Mouse (Mus musculus) forebrain, embryonic 16.5 days (tissue): Measurements from ENCODE around the gene 4930435E12Rik. TPM values are rescaled to one million over a fixed set of nuclear protein-coding genes. Genes with fewer than 3 reads are reported as not detected.
"Not testable (repeated sequence)": the region's sequence is repeated elsewhere in the genome, so short reads cannot be mapped to it uniquely, and the experiment has no call there.

Experiments used
- ATAC-seq: fragments of 200-750 bp; cut with Nextera tagmentation; 2 replicates; pipeline ENCODE4 v1.8.0; 2017; ENCODE audit warnings: mild to moderate bottlenecking, moderate library complexity
- H3K27ac ChIP-seq: fragments of 300-500 bp; sonication (generic); 2 replicates; pipeline ENCODE4 v1.5.1; 2014; ENCODE audit warnings: low read length, control low read depth
- H3K27me3 ChIP-seq: fragments of 300-500 bp; sonication (generic); replicated peaks from 2 replicates; pipeline ENCODE4 v1.6.1; 2014; ENCODE audit warnings: low read length; ENCODE audit not compliant: control insufficient read depth, insufficient read depth
- H3K36me3 ChIP-seq: fragments of 300-500 bp; sonication (generic); 2 replicates; pipeline ENCODE4 v1.6.1; 2014; ENCODE audit not compliant: control insufficient read depth, insufficient read depth
- H3K4me1 ChIP-seq: fragments of 300-500 bp; sonication (generic); replicated peaks from 2 replicates; pipeline ENCODE4 v1.6.1; 2014; ENCODE audit warnings: low read length; ENCODE audit not compliant: control insufficient read depth, insufficient read depth
- H3K4me2 ChIP-seq: fragments of 300-500 bp; sonication (generic); 2 replicates; pipeline ENCODE4 v1.6.1; 2014; ENCODE audit warnings: mild to moderate bottlenecking, low read length, control low read depth
- H3K4me3 ChIP-seq: fragments of 300-500 bp; sonication (generic); replicated peaks from 2 replicates; pipeline ENCODE4 v1.5.1; 2014; ENCODE audit warnings: mild to moderate bottlenecking, low read length, control low read depth
- H3K9ac ChIP-seq: fragments of 300-500 bp; sonication (generic); replicated peaks from 2 replicates; pipeline ENCODE4 v1.6.1; 2014; ENCODE audit warnings: low read depth, low read length, control low read depth
- H3K9me3 ChIP-seq: fragments of 300-500 bp; sonication (generic); 2 replicates; pipeline ENCODE4 v1.6.1; 2016; ENCODE audit warnings: low read length; ENCODE audit not compliant: control insufficient read depth
- WGBS: fragments of 180-500 bp; shearing (Covaris S2); extraction: QIAGEN DNeasy Blood & Tissue Kit; methylation state at CpG from one replicate; pipeline ENCODE4 v1.1.7; 2014; 5-methylcytosine and 5-hydroxymethylcytosine counted together
- polyA plus RNA-seq: library from polyadenylated mRNA; unstranded; fragments of >200 nt; fragmentation: Nextera tagmentation; extraction: Ambion mirVana; gene quantifications from 2 replicates; pipeline ENCODE4 v1.2.1, GENCODE M21; 2015

Gene 4930435E12Rik
- polyA plus RNA-seq: not detected in 2 replicates

DNA sequence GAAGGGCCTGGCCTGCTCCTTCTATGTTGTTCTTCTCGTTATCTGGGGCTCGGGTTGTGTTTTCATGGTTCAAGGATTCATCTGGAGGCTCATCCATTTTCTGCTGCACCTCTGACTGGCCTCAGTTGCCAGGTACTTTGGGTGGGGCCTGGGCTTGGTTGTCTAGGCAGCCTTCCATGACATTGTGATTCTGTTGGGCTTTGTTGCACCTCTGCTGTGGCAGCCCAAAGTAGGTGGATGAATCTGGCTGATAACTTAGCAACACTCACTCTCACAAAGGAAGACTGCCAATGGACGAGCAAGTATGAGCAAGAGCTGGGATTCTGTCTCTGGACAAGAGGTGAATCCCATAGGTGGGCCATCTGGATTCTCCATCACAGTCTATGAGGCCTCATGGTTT lies at the start of gene 4930435E12Rik:
TSS of gene 4930435E12Rik (minus strand) at position 101 of the 400 bp plus-strand sequence.
- no peak within 1 kb of the TSS for H3K9ac ChIP-seq
- no peak within 1 kb of the TSS for H3K4me2 ChIP-seq
- ATAC-seq: no peak
- no peak within 1 kb of the TSS for H3K4me3 ChIP-seq
- no peak within 1 kb of the TSS for H3K27ac ChIP-seq
- H3K36me3 ChIP-seq: no peaks in the 10 kb centered on the region
- H3K27me3 ChIP-seq: no peaks in the 10 kb centered on the region
- H3K9me3 ChIP-seq: no peaks in the 10 kb centered on the region
- H3K4me1 ChIP-seq: no peaks in the 10 kb centered on the region
- WGBS: 87% methylated on average over 3 of the region's 3 CpGs

DNA sequence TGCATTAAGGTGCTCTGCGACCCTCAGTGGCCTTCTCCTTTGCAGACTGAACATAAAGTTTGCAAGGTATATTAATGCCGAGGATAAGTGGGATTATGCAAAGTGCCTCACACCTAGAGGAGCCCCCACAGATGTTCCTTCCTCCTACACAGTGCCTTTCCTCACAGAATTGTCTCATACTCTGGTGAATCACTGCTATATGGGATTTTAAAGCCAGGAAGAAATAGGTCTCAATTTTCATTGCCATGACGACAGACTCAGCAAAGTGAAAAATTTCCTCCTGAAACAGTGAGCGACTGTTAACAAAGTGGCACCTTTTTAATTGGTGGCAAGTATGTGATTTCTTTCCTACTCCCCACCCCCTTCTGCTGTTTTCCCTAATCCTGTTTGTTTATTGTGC lies 45.9 kb upstream of the 4930435E12Rik start:
- Histone ChIP-seq H3K4me1 (no peaks in the 10 kb centered on the region), H3K27me3 (no peaks in the 10 kb centered on the region), H3K36me3 (no peaks in the 10 kb centered on the region), H3K27ac (no peak overlapping the region), H3K4me2 (no peak overlapping the region), H3K9me3 (no peaks in the 10 kb centered on the region), H3K9ac (no peak overlapping the region), H3K4me3 (no peak overlapping the region)
- ATAC-seq: peak; percentile 74
- WGBS: 24% methylated on average over 4 of the region's 4 CpGs

DNA sequence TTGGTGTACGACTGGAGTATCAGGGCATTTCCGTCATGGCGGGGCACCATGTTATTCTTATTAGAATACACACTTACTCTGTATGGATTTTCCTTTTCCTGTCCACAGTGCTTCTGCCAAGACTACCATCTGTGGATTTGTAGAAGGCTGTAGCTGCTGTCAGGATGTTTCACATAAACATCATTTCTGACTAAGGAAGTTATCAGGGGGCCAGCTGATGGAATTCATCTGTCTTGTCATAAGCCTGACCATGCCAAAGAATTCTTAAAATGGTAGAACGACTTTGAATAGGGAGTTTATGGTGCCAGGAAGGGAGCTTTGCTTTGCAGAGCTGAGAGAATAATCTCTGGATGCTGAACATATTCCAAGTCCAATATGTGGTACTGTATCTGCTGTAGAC lies 44.7 kb upstream of the 4930435E12Rik start:
- H3K27me3 ChIP-seq: no peaks in the 10 kb centered on the region
- no peaks in the 10 kb centered on the region for H3K36me3 ChIP-seq
- no peak overlapping the region for H3K4me2 ChIP-seq
- no peaks in the 10 kb centered on the region for H3K4me1 ChIP-seq
- no peak overlapping the region for H3K9ac ChIP-seq
- 76% methylated on average over 4 of the region's 4 CpGs for WGBS
- no peak overlapping the region for H3K27ac ChIP-seq
- H3K4me3 ChIP-seq: no peak overlapping the region
- no peaks in the 10 kb centered on the region for H3K9me3 ChIP-seq
- no peak for ATAC-seq

DNA sequence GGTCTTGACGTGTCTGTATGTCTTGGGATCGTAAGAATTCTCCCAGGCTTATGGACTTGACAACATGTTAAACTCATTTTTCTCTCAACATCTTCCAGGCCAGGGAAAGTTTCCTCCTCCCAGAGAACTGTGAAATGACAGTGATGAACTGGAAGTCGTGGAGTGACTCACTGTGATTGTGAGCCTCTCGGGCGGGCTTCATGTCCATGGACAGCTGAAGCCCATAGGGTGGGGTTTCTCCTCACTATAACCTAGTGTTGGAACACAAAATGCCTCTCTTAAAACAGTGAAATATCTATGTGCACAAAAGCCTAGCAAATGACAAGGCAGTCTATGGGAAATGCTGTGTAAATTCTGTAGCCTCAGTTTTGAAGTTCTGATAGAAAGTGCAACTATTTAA lies 35.8 kb upstream of the 4930435E12Rik start:
- no peak overlapping the region for H3K27ac ChIP-seq
- no peaks in the 10 kb centered on the region for H3K36me3 ChIP-seq
- H3K4me3 ChIP-seq: no peak overlapping the region
- no peak for ATAC-seq
- 92% methylated on average over 5 of the region's 5 CpGs for WGBS
- no peaks in the 10 kb centered on the region for H3K9me3 ChIP-seq
- no peak overlapping the region for H3K4me2 ChIP-seq
- no peaks in the 10 kb centered on the region for H3K4me1 ChIP-seq
- no peak overlapping the region for H3K9ac ChIP-seq
- no peaks in the 10 kb centered on the region for H3K27me3 ChIP-seq

DNA sequence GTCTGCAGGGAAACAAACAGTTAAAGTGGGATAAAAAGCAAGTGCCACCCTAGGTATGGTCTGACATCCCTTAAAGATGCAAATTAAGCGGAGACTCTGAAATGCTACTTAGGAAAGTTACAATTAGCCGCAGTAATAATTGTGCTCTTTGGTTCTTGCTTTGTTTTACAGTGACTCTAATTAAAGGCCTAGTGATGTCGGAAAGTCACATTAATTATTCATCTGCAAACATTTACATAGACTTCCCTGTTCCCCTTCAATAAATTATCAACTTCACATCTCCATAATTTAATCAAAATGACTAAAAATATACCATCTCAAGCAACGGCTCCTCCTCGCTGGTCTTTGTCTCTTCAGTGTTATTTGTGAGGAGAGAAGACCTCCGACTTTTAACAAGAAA lies 32.0 kb upstream of the 4930435E12Rik start:
- Histone ChIP-seq H3K9ac (no peak overlapping the region), H3K4me2 (no peak overlapping the region), H3K9me3 (no peaks in the 10 kb centered on the region), H3K27ac (no peak overlapping the region), H3K27me3 (no peaks in the 10 kb centered on the region), H3K36me3 (no peaks in the 10 kb centered on the region), H3K4me3 (no peak overlapping the region), H3K4me1 (peaks cover 4% of the 10 kb centered on the region)
- 29% methylated on average over 6 of the region's 6 CpGs for WGBS
- ATAC-seq: peak; percentile 71

DNA sequence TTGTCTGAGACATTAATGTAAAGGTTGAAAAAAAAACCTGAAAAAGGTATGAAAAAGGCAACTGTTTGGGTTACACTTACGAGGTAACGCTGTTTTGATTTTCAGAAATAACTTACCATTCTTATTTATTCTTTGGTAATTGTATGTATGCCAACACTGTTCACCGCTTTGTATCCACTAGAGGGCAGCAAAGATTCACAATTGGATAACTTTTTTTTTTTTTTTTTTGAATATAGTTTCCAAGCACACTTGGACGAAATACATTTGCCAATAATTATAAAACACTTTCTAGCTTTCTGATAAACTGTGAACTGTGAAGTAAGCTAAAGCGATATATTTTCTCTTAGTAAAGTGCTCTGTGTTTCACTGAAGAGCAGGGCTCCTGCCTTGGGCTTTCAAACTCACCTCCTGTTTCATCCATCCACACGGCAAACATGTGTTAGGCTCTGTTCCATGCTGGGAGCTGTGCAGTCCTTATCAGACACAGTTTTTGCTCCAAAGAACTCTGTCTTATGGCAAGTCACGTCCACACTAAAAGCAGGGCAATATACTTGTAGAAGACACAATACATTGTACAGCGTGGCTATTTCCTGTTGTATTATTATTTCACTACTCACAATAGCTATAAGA lies 29.7 kb upstream of the 4930435E12Rik start:
- H3K36me3 ChIP-seq: no peaks in the 10 kb centered on the region
- WGBS: 28% methylated on average over 8 of the region's 8 CpGs
- H3K27ac ChIP-seq: no peak overlapping the region
- peaks cover 4% of the 10 kb centered on the region for H3K4me1 ChIP-seq
- no peak for ATAC-seq
- no peaks in the 10 kb centered on the region for H3K27me3 ChIP-seq
- no peak overlapping the region for H3K9ac ChIP-seq
- no peak overlapping the region; the same call in 1 of the 2 replicates for H3K4me2 ChIP-seq
- no peak overlapping the region for H3K4me3 ChIP-seq
- no peaks in the 10 kb centered on the region for H3K9me3 ChIP-seq

DNA sequence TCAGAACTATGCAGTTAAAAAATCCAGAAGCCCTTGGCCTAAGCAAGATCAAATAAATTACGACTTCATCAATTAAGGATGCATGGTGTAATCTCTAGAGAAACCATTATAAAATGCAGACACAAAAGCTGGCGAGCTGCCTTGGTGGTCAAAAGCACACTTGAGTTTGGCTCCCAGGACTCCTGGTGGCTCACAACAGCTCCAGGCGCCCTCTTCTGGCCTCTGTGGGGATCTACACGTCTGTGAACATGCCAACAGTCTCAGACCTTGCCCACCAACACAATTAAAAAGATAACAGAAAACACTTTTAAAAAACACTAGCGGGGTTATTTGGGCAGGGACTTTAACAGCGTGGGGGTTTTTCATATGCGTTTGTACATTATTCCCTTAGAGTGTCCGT lies 16.0 kb downstream of the 4930435E12Rik start:
- H3K9ac ChIP-seq: no peak overlapping the region
- no peak overlapping the region for H3K4me3 ChIP-seq
- H3K4me1 ChIP-seq: peaks cover 8% of the 10 kb centered on the region
- no peaks in the 10 kb centered on the region for H3K36me3 ChIP-seq
- H3K9me3 ChIP-seq: no peaks in the 10 kb centered on the region
- no peak overlapping the region for H3K27ac ChIP-seq
- no peak overlapping the region for H3K4me2 ChIP-seq
- no peak for ATAC-seq
- 29% methylated on average over 8 of the region's 8 CpGs for WGBS
- no peaks in the 10 kb centered on the region for H3K27me3 ChIP-seq

DNA sequence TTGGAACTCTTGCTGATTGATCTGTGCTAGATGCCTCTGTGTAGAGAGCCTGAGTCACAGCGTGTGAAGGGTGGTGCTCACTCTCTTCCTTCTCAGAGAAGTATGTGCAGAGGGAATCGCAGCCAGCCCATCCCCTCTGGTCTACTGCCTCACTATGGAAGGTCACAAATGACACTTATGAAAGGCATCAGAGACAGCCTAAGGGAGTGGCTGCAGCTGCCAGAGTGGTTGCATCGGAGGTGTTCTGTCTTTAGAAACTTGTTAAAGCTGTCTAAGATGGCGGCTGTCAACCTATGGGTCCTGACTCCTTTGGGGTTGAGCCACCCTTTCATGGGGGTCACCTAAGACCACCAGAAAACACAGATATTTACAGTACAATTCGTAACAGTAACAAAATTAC lies 18.4 kb downstream of the 4930435E12Rik start:
- Histone ChIP-seq H3K4me2 (no peak overlapping the region), H3K36me3 (no peaks in the 10 kb centered on the region), H3K27ac (no peak overlapping the region), H3K9ac (no peak overlapping the region), H3K4me3 (no peak overlapping the region), H3K27me3 (no peaks in the 10 kb centered on the region), H3K4me1 (no peaks in the 10 kb centered on the region), H3K9me3 (no peaks in the 10 kb centered on the region)
- 92% methylated on average over 5 of the region's 5 CpGs for WGBS
- no peak for ATAC-seq

DNA sequence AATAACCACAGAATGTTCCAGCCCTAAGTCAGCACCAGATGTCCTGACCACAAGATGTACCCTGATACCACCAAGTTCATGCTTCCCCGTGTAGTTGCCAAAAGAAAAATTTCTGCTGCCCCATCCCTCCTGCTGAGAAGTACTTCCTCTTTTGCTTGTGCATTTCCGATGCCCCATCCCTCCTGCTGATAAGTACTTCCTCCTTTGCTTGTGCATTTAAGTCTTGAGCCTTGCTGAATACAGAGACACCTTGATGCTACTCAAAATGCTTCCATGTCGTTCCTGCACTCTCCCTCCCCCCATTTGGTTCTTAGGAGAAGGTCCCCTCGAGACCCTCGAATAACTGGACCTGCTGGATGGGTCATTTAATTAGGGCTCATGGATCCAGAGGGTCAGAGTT lies 20.8 kb downstream of the 4930435E12Rik start:
- 87% methylated on average over 5 of the region's 5 CpGs for WGBS
- not testable (repeated sequence) for H3K36me3 ChIP-seq, H3K4me1 ChIP-seq, H3K27ac ChIP-seq, H3K27me3 ChIP-seq, H3K4me2 ChIP-seq, H3K9ac ChIP-seq, H3K4me3 ChIP-seq, H3K9me3 ChIP-seq, ATAC-seq

DNA sequence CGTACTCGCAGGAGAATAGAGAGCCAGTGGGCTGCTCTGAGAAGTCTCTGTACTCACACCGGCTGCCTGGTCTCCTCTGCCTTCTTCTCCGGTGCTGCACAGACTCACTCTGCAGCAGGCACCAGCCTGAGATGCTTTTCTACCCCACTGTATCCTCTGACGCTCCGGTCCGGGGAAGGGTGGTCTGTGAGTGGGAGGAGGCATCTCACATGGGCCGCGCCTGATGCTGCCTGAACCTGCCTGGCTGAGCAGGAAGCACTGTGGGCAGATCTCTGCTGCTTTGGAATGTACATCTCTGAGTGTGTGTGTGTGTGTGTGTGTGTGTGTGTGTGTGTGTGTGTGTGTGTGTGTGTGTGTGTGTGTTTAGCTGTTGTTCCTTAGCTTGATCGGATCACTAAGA lies 28.5 kb downstream of the 4930435E12Rik start, which contains the start of gene Upk1b:
TSS of gene Upk1b (minus strand) at position 238 of the 400 bp plus-strand sequence.
- Histone ChIP-seq H3K36me3 (no peaks in the 10 kb centered on the region), H3K9ac (no peak within 1 kb of the TSS; the same call in 1 of the 2 replicates), H3K27ac (no peak within 1 kb of the TSS), H3K4me3 (no peak within 1 kb of the TSS), H3K9me3 (no peaks in the 10 kb centered on the region), H3K27me3 (no peaks in the 10 kb centered on the region), H3K4me1 (no peaks in the 10 kb centered on the region), H3K4me2 (no peak within 1 kb of the TSS)
- ATAC-seq: no peak
- 49% methylated on average over 10 of the region's 10 CpGs for WGBS
